Mouse (Mus musculus) erythroblast, embryonic 14.5 days (primary cell): ENCODE data around the gene Klrg1.

Source experiments
- GATA1 ChIP-seq: IDR thresholded peaks from 2 replicates; pipeline ENCODE4 v1.6.1; 2012; ENCODE audit warnings: low read length, inconsistent platforms, mixed read lengths
- TAL1 ChIP-seq: IDR thresholded peaks from 3 replicates; pipeline ENCODE4 v1.6.1; 2012; ENCODE audit warnings: low read length, inconsistent platforms, mixed read lengths

DNA sequence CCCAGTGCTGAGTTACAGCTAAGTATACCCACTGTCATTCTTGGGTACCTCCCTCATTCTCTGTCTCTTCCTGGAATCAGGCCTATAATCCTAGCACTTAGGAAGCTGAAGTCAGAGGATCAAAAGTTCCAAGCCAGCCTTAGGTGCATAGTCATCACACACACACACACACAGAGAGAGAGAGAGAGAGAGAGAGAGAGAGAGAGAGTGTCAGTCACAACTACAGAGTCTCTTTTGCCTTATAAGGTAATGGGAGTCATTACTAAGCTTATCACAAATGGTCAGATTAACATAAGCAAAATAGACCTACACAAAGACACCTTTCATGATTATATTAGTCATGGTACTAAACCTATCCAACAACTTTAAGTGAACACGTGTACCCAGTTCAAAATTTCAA lies 6.6 kb upstream of the Klrg1 start:
- TF ChIP-seq GATA1 = no peak
- TF ChIP-seq TAL1 = no peak
